Mouse (Mus musculus) macrophage (primary cell): ENCODE results near the gene Prdm11. TPM values are rescaled to one million over a fixed set of nuclear protein-coding genes. Genes with fewer than 3 reads are reported as not detected.

Experiments used
- H3K27ac ChIP-seq: fragments of 350-480 bp; formaldehyde crosslinking; 2 replicates; pipeline ENCODE4 v1.9.0; 2021
- H3K36me3 ChIP-seq: fragments of 350-480 bp; formaldehyde crosslinking; 2 replicates; pipeline ENCODE4 v1.9.0; 2021; ENCODE audit errors: inconsistent target
- H3K4me3 ChIP-seq: fragments of 350-480 bp; formaldehyde crosslinking; 2 replicates; pipeline ENCODE4 v1.9.0; 2021; ENCODE audit errors: inconsistent target
- H3K79me2 ChIP-seq: fragments of 350-480 bp; formaldehyde crosslinking; 2 replicates; pipeline ENCODE4 v1.9.0; 2021; ENCODE audit errors: inconsistent target
- WGBS: methylation state at CpG from one replicate; pipeline ENCODE4 v1.1.7; 2026; ENCODE audit warnings: inconsistent platforms; ENCODE audit not compliant: missing documents; 5-methylcytosine and 5-hydroxymethylcytosine counted together
- polyA plus RNA-seq: library from polyadenylated mRNA; stranded (reverse); fragments of 250-400 nt; gene quantifications from 3 replicates; pipeline ENCODE4 v1.2.4, GENCODE M21; 2018; ENCODE audit warnings: inconsistent platforms

The Prdm11 gene
- polyA plus RNA-seq, 1 experiment from 2014 or later: 1.1 TPM

DNA sequence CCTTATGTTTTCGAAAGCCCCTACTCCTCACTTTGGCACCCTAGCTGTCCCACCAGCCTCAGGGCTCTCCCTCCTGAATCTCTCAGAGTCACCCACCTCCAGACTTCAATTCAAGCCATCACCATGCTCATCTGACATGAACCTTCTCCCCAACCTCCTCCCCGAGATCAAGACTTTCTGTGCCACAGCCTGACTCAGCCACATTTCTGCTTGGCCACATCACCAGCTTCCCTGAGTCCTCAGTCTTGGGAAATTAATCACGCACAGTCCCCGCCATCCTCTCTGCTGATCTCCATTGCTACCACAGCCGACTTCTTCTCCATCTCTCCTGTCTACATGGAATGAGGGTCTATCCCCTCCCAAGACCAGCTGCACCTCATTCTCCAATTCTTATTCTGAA is 34.5 kb downstream of the Prdm11 start:
- H3K27ac ChIP-seq: no peak overlapping the region
- no peaks in the 10 kb centered on the region for H3K79me2 ChIP-seq
- H3K36me3 ChIP-seq: no peaks in the 10 kb centered on the region
- no peak overlapping the region for H3K4me3 ChIP-seq
- 99% methylated on average over 5 of the region's 5 CpGs for whole genome bisulfite sequencing

DNA sequence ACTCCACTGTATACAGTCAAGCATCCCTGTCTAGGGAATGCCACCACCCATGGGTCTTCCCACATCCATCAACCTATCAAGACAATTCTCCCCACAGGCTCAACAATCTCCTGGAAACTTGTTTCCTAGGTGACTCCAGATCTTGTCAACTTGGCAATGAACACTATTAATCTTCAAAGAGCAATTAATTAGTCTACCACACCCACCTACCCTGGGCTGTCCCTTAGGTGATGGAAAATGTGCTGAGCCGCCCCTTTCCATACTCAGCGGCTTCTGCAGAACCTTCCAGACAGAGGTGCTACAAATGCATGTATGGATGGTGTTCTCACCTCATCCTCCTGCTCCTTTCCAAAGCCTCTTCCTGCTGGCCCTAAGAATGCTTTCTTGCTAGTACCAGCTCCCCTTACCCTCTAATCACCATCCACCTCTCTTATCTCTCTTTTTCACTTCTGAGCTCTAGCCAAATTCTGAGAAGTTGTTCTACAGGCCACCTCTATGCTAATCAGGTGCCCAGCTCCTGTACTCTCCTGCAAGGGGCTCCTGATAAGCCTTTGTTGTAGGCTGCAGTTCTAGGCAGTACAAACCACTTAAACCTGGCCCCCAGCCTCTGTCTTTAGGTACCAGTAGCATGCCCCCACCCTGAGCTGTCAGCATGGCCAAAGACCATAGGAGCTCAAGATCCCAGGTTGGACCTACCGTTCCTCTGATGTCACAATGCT is 37.8 kb downstream of the Prdm11 start:
- Histone ChIP-seq H3K79me2 (no peaks in the 10 kb centered on the region), H3K36me3 (no peaks in the 10 kb centered on the region), H3K27ac (no peak overlapping the region), H3K4me3 (no peak overlapping the region)
- WGBS: 98% methylated on average over 3 of the region's 3 CpGs

DNA sequence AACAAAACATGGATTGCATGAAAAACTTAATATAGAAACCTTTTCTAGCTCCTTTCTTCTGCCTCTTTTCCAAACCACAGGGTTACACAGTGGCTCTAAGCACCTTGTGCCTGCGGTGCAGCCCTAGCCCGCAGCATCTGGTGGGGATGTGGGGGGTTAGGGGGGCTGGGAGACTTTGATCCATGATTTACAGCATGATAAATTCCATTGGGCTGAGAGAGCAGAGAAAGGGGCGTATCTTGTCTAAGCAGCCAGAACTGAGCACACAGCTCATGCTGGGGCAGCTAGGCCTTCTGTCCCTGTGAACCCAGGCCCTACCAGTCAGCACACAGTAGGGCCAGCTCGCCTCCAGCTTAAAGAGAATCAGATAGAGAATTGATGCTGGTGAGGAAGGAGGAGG is 40.9 kb downstream of the Prdm11 start:
- Histone ChIP-seq H3K79me2 (no peaks in the 10 kb centered on the region), H3K4me3 (no peak overlapping the region), H3K36me3 (no peaks in the 10 kb centered on the region), H3K27ac (no peak overlapping the region)
- whole genome bisulfite sequencing: 93% methylated on average over 4 of the region's 4 CpGs

DNA sequence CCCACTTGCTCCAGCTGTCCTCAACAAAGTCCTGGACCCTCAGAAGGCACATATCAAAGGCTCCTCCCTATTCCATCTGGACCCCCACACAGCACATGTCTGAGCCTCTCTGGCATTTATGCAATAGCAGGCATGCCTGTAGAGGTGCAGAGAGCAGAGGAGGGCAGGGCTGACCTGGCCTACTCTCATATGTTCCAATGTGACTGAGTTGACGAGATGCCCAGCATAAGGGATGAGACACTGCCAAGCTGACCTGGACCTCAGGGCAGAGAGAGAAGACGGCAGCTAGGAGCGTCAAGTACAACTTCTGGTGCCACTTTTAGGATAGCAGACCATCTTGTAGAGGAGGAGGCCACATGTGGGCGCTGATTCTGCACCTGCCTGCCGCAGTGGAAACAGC is 54.0 kb downstream of the Prdm11 start:
- H3K4me3 ChIP-seq: no peak overlapping the region
- no peaks in the 10 kb centered on the region for H3K79me2 ChIP-seq
- no peak overlapping the region for H3K27ac ChIP-seq
- 97% methylated on average over 5 of the region's 5 CpGs for WGBS
- no peaks in the 10 kb centered on the region for H3K36me3 ChIP-seq

DNA sequence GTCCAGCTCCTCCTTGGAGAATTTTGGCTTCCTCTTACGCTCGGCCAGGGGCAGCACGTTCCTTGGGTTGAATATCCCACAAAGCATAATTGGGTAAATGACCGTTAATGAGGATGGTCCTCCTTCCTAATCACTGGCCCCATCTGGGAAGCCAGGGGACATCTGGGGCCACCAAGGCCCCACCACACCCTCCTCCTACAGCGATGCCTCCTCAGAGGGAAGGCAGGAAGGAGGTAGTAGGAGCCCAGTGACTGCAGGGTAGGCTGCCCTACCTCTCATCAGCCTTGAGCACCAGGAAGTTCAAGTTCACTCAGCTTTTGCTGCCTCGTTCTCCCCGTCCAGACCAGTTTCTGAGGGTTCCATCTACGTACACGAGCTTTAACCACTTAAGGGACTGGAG is 56.4 kb downstream of the Prdm11 start:
- no peaks in the 10 kb centered on the region for H3K36me3 ChIP-seq

DNA sequence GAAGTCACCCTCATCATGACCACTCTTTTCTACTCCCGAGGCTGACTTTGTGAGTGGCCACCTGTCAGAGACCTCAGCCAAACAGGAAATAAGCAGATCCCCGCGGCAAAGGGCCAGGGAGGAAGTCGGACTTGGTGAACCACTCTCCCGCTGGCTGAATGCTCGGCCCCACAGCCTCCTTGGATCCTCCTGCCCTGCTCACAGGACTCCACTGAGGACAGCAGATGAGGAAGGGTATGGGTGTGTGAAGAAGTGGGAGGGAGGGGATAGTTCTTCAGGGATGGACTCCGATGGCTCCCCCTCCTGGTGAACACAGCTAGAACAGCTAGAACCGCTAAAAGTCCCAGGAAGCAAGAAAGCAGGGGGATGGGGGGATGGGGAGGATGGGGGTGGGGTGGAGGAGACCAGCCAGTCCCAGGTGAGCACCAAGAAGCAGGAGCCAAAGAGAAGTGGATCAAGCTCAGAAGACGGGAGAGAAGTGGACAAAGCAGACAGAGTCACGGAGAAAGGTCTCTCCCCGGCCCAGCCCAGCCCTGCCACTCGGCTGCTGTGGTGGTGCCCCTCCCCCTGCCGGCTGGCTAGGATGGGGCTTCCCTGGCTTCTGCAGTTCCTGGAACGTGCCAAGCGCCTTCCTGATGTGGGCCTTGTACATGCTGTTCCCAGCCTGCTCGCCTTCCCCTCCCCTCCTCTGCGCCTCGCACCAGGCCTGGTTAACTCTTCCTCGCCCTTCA is 57.9 kb downstream of the Prdm11 start:
- H3K27ac ChIP-seq: no peak overlapping the region
- no peaks in the 10 kb centered on the region for H3K79me2 ChIP-seq
- 33% methylated on average over 19 of the region's 19 CpGs for WGBS
- no peaks in the 10 kb centered on the region for H3K36me3 ChIP-seq
- H3K4me3 ChIP-seq: no peak overlapping the region

More for the DNA sequence above, 56.4 kb downstream of the Prdm11 start:
- H3K4me3 ChIP-seq: no peak overlapping the region
- H3K79me2 ChIP-seq: no peaks in the 10 kb centered on the region
- no peak overlapping the region for H3K27ac ChIP-seq
- WGBS: 89% methylated on average over 9 of the region's 9 CpGs

DNA sequence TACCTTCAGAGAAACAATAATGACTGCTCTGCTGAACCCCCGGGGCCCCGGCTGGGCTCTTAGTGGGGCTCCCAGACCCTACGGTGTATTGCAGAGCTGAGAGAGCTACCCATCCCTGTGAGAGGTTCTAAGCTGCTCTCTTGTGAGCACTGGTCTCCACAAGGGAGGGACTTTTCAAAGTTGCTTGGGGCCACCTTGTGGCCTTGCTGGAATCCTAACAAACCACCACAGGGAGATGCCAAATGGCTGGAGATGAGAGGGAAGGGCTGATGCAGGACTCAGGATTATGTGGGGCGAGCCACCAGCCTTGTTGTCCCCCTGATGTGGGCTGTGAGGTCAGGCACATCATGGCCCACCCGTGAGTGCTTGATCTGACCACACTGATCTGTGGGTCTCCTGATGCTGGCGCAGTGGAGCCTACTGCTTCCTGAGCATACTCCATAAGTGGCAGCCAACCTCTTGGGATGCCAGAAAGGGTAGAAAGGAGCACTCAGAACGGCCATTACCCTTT is 58.8 kb downstream of the Prdm11 start:
- H3K79me2 ChIP-seq: no peaks in the 10 kb centered on the region
- no peak overlapping the region for H3K27ac ChIP-seq
- WGBS: 85% methylated on average over 7 of the region's 7 CpGs

DNA sequence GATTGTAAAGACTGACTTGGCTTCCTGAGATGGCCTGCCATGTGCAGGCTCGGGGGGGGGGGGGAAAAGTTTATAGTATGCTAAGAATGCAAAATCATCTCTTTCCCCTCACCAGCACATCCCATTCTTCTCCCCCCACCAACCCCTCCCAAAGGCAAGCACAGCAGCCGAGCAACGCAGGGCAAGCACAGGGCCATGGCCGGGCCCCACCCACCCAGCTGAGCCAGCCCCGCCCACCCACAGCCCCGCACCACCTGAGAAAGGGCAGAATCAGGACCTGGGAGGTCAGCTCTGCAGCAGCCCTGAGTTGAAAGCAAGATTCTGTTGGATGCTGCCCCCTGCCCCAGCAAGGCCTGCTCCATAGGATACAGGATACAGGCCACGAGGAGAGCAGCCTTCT is 60.4 kb downstream of the Prdm11 start:
- H3K79me2 ChIP-seq: no peaks in the 10 kb centered on the region
- H3K36me3 ChIP-seq: no peaks in the 10 kb centered on the region
- no peak overlapping the region for H3K4me3 ChIP-seq
- no peak overlapping the region for H3K27ac ChIP-seq
- WGBS: 90% methylated on average over 7 of the region's 7 CpGs

More for the DNA sequence above, 58.8 kb downstream of the Prdm11 start:
- H3K36me3 ChIP-seq: no peaks in the 10 kb centered on the region
- no peak overlapping the region for H3K4me3 ChIP-seq

DNA sequence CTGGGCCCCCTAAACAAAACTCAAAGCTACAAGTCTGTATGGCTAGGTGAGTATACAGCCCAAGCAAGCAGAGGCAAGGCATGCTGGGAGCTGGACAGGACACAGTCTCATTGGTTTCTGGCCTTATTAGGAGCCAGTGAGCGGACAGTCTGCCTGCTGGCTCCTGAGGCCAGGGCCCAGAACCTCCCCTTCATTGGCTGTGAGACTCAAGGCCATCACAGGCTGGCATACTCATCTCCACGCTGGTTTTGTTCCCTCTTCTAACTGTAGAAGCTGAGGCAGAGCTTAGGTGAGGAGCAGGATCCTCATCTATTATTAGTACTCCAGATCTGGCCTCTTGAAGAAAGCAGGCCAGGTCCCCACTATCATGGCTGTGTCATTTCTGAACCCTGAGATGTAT is 60.8 kb downstream of the Prdm11 start:
- WGBS: 84% methylated on average over 2 of the region's 2 CpGs
- Histone ChIP-seq H3K4me3 (no peak overlapping the region), H3K79me2 (no peaks in the 10 kb centered on the region), H3K27ac (no peak overlapping the region), H3K36me3 (no peaks in the 10 kb centered on the region)

DNA sequence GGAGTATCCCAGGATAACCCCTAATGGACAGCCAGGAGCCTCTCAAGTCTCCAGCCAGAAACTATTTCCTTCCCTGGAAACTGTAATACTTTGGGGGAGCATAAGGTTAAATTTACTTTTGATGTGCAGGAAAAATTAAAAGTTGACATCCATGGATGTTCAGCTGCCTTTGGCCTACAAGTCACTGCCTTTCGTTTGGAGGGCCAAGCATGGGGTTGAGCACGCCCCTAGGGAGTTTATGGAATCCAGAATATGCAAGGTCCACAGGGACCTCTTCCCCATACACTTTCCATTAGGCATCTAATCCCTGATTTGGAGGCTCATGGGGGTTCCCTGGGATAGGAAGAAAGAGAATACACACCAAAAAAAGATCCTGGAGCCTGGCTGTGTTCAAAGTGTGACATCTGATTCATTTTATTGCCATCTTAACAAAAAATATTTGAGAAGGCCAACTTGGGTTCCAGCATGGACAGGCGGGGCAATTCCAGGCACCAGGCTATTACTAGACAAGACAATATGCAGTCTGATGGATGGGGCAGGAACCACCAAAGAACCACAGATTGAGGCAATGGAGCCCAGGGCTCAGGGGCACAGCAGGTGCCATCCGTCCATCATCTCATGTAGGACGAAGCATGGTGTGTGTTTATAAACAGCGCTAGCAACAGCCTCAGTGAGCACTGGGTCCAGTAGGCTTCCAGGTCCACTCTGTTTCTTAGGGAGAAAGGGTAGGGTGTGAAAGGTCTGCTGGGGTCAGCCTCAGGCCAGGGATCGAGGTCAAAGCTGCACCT is 61.5 kb downstream of the Prdm11 start:
- 97% methylated on average over 7 of the region's 7 CpGs for WGBS
- no peak overlapping the region for H3K27ac ChIP-seq

DNA sequence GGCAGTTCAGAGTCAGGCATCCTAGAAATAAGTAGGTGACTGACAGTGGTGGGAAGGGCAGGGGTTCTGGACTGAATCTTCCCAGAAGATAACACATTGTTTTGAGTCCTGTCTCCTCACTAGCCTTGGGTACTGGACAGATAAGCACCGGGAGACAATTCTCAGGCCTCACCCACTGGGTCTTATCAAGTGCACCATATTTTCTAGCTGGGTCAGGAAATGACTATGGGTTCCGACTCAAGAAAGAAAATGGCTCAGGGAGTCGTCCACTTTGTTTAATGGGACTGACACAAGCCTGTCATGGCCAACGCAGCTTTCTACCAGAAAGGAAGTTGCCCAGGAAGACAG is 62.7 kb downstream of the Prdm11 start:
- Histone ChIP-seq H3K27ac (no peak overlapping the region), H3K4me3 (no peak overlapping the region), H3K79me2 (no peaks in the 10 kb centered on the region), H3K36me3 (no peaks in the 10 kb centered on the region)
- WGBS: 52% methylated on average over 4 of the region's 4 CpGs

More for the DNA sequence above, 61.5 kb downstream of the Prdm11 start:
- H3K79me2 ChIP-seq: no peaks in the 10 kb centered on the region
- H3K36me3 ChIP-seq: no peaks in the 10 kb centered on the region
- H3K4me3 ChIP-seq: no peak overlapping the region

DNA sequence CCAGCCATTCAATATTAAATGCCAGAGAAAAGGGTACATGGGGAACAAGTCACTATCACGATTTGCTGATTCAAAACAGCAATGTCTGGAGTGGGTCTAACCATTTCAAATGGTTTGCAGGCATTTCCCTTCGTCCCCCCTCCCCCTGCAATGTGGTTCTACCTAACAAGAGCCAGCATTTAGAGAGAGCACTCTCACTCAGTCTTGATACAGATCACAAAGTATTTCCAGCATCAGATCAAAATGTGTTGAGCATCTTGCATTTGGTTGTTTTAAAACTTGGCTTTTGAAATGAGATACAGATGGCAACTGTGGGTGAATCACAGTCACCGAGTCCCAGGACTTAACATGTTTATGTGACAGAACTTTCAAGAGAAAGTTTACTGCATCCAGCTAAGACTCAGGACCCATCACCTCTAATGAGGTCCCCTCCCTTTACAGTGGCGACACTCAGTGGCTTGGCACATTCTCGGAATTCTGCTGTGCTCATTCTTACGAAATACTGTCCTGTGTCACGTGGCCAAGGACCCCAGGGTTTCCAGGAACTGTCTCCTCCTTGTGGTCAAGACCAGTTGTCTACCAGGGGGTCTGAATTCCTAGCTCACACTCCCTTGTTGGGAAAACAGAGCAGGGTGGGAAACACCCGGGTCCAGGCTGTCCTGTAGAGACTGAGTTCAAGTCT is 63.2 kb downstream of the Prdm11 start:
- H3K79me2 ChIP-seq: no peaks in the 10 kb centered on the region
- H3K36me3 ChIP-seq: no peaks in the 10 kb centered on the region
- no peak overlapping the region for H3K4me3 ChIP-seq
- no peak overlapping the region for H3K27ac ChIP-seq
- WGBS: 63% methylated on average over 8 of the region's 8 CpGs

DNA sequence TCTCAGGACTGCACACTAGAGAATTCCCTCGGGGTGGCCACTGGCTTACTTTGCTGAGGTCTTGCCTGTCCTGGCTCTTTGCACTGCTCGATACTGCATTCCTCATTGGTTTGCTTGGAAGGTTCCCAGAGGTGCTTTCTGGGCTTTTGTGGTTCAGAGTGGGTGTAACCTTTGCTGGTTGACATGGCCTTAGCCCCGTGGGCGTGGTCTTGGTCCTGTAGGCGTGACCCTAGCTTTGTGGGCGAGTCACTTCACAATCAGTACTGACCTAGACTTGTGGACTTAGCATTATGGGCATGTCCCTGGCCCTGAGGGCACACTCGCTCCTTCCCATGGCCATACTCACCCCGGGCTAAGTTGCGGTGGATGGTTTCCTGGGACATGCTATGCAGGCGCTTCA is 65.8 kb downstream of the Prdm11 start:
- Histone ChIP-seq H3K79me2 (no peaks in the 10 kb centered on the region), H3K27ac (no peak overlapping the region), H3K36me3 (no peaks in the 10 kb centered on the region), H3K4me3 (no peak overlapping the region)
- 90% methylated on average over 10 of the region's 10 CpGs for WGBS

DNA sequence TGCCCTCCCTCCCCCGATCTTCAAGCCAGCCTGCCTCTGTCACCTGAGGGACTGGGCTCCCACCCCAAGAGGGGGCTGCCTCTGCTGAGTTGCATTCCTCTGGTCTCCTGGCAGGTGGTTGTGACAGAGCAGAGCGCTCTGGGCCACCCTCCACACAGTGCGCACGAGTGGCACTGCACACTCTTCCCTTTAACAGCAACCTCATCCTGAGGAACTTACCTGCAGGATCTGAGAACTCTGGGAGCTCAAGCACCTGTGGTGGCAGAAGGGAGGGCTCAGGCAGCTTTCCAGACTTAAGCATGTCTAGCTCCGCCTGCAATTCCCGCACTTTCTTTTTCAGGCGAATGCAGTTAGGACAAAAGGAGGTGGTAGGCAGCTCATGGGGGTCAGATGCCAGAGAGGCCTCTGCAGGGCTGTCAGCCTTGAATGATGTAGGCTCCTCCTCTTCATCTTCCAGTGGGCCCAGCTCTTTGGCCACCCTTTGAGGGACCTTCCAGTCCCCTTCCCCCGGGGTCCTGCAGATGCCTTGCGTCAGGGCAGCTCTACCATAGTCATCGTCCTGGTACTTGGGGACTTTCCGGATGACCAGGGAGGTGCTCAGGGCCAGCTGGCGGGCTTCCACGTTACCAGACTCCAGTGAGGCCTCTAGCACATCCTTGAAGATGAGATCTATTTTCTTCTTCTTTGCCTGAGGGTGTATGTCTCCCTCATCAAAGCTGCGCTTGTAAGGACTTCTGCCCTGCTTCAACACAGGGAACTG is 70.8 kb downstream of the Prdm11 start:
- no peak overlapping the region for H3K4me3 ChIP-seq
- WGBS: 94% methylated on average over 14 of the region's 14 CpGs
- H3K79me2 ChIP-seq: no peaks in the 10 kb centered on the region
- H3K27ac ChIP-seq: no peak overlapping the region
- no peaks in the 10 kb centered on the region for H3K36me3 ChIP-seq
